Mouse (Mus musculus): ENCODE data around the gene Tenm2. TPM values are rescaled to one million over a fixed set of nuclear protein-coding genes. Genes with fewer than 3 reads are reported as not detected.

Tenm2 gene
- total RNA-seq, 2 experiments from 2014 or later = 0.32 to 0.59 TPM

- no peak for DNase-seq (ENCODE audit: low spot score)
These were observed 1015.1 kb downstream of the Tenm2 start for GRCm38 (mm10) chr11:36220651-36221050.

- no peak for DNase-seq (ENCODE audit: low spot score)
These were observed 1016.2 kb downstream of the Tenm2 start for GRCm38 (mm10) chr11:36219586-36219985.

- DNase-seq (ENCODE audit: low spot score) = no peak
These were observed 1021.2 kb downstream of the Tenm2 start for GRCm38 (mm10) chr11:36214589-36214988.

- no peak for DNase-seq (ENCODE audit: low spot score)
These were observed 1031.4 kb downstream of the Tenm2 start for GRCm38 (mm10) chr11:36204381-36204780.

- no peak for DNase-seq (ENCODE audit: low spot score)
These were observed 1031.9 kb downstream of the Tenm2 start for GRCm38 (mm10) chr11:36203896-36204295.

GRCm38 (mm10) chr11:36194348-36194747 lies 1041.4 kb downstream of the Tenm2 start:
- DNase-seq (ENCODE audit: low spot score) = no peak

GRCm38 (mm10) chr11:36176106-36176505 lies 1059.7 kb downstream of the Tenm2 start:
- no peak for DNase-seq (ENCODE audit: low spot score)

- DNase-seq (ENCODE audit: low spot score) = no peak
These were observed 1062.6 kb downstream of the Tenm2 start for GRCm38 (mm10) chr11:36173076-36173690.

GRCm38 (mm10) chr11:36172520-36172919 lies 1063.2 kb downstream of the Tenm2 start:
- no peak for DNase-seq (ENCODE audit: low spot score)

GRCm38 (mm10) chr11:36171991-36172390 lies 1063.8 kb downstream of the Tenm2 start:
- no peak for DNase-seq (ENCODE audit: low spot score)

- no peak for DNase-seq (ENCODE audit: low spot score)
These were observed 1064.5 kb downstream of the Tenm2 start for GRCm38 (mm10) chr11:36171221-36171620.

- DNase-seq (ENCODE audit: low spot score) = no peak
These were observed 1066.0 kb downstream of the Tenm2 start for GRCm38 (mm10) chr11:36169738-36170137.

- no peak for DNase-seq (ENCODE audit: low spot score)
These were observed 1066.7 kb downstream of the Tenm2 start for GRCm38 (mm10) chr11:36168921-36169537.

- DNase-seq (ENCODE audit: low spot score) = no peak
These were observed 1067.9 kb downstream of the Tenm2 start for GRCm38 (mm10) chr11:36167766-36168318.

- no peak for DNase-seq (ENCODE audit: low spot score)
These were observed 1072.2 kb downstream of the Tenm2 start for GRCm38 (mm10) chr11:36163580-36163979.

GRCm38 (mm10) chr11:36161765-36162321 lies 1073.9 kb downstream of the Tenm2 start:
- no peak for DNase-seq (ENCODE audit: low spot score)

- no peak for DNase-seq (ENCODE audit: low spot score)
These were observed 1082.3 kb downstream of the Tenm2 start for GRCm38 (mm10) chr11:36153450-36153849.

- no peak for DNase-seq (ENCODE audit: low spot score)
These were observed 1082.8 kb downstream of the Tenm2 start for GRCm38 (mm10) chr11:36153011-36153410.

GRCm38 (mm10) chr11:36152226-36152625 lies 1083.5 kb downstream of the Tenm2 start:
- DNase-seq (ENCODE audit: low spot score) = no peak

GRCm38 (mm10) chr11:36149092-36149491 lies 1086.7 kb downstream of the Tenm2 start:
- DNase-seq (ENCODE audit: low spot score) = no peak

- no peak for DNase-seq (ENCODE audit: low spot score)
These were observed 1090.7 kb downstream of the Tenm2 start for GRCm38 (mm10) chr11:36145057-36145456.

GRCm38 (mm10) chr11:36140411-36140810 lies 1095.4 kb downstream of the Tenm2 start:
- DNase-seq (ENCODE audit: low spot score) = no peak

- DNase-seq (ENCODE audit: low spot score) = no peak
These were observed 1096.2 kb downstream of the Tenm2 start for GRCm38 (mm10) chr11:36139521-36139920.
